Mouse (Mus musculus) frontal cortex, postnatal 14 days (tissue): ENCODE measurements around the gene Tmem178b.

Source experiments
- DNase-seq, 2 experiments: peaks; one replicate each; pipeline ENCODE4 v3.0.0; 2022; ENCODE audit warnings: low spot score in 2 of 2

Tmem178b gene

DNA sequence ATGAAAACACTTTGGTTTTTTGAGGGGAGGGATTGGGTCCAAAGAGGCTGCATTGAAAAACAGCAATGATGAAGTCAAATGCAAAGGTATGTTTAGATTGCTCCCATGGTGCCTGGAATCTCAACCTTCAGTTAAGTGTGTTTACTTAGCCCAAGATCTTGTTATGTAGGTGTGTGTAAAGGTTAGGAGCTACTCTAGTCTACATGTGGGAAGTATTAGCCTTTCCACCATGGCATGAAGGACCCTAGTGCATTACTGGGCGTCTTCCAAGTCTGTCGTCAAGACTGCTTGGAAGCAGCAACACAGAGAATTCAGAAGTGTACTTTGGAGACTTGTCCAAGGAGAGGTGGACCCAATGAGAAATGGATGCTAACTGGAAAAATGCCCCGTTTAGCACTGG lies 205.3 kb downstream of the Tmem178b start:
- no peak for DNase-seq

DNA sequence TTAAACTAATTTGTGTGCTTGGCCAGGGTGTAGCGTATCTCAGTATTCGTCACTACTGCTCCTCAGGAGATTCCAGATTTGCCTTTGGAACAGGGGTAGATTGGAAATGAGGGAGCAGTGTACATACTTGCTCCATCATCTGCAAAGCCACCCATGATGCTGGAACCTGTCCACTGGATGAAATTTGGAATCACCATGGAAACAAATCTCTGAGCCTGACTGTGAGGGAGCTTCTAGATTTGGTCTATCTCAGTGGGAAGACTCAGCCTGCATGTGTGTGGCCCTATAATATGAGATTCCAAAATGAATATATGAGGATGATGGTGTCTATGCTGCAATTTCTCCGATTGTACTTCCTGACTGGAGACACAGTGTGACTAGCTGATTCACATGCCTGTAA lies 210.7 kb downstream of the Tmem178b start:
- DNase-seq, result no peak

DNA sequence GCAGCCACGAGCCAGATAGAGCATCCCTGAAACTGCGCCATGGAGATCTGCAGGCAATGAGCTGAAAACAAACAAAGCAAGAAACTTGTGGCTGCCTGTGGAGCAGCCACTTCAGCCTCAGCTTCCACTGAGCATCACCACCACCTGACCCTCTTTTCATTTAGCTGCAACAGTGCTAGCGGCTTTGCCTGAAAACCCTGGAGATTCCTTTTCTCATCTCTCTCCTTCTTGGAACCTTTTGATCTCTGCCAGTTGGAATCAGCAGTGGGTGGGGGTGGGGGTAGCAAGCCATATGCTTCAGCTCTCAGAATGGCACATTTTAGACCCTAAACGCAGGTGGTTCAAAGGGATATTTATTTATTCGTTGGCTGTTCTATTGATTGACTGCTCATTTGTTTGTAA lies 218.2 kb downstream of the Tmem178b start:
- no peak for DNase-seq

DNA sequence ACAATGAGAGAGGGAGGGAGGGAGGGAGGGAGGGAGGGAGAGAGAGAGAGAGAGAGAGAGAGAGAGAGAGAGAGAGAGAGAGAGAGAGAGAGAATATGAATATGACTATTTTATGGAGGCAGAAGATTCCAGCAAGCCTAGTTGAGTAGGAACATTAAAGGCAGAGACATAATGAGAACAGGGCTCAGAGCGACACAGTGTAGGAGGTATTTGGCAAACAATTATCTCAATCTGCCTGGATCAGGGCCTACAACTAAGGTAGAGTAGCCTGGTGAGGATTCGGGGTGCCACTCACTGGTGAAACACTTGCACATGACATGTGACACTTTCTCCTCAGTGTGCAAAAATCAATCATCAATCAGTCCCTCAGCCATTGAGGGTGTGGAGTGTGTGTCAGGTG lies 225.4 kb downstream of the Tmem178b start:
- no peak for DNase-seq

DNA sequence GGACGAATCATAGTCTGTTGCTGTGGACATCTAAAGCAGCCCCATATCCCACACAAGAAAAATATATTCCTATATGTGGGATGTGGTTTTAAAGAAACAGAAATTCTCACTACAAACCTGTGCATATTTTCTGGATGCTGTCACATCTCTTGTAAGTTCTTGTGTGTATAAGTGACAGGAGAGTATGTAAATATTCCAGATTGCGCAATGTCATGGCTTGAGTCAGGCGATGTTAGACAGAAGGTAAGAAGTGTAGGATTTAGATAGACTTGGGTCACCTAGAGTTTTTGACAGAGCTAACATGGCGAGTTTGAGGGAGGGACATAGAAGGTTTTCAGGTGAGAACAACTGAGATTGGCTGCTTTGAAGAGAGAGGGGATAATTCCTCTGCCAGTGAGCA lies 228.7 kb downstream of the Tmem178b start:
- no peak for DNase-seq

DNA sequence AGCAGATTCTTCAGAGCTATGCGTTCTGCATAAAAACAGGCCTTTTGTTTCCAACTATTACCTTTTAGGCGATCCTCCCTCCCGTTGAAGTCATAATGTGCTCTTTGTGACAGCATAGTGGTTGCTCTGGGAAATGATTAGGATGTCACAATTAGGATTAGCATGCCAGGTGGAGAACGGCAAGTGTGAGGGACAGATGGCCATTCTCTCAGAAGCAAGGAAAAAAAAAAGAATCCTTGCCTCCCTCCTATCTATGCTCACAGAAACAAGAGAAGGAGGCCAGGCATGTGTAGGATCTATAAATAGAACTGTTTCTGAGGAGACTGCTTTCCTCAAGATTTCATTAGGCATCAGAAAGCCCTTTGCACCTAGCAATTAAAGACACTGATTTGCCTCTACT lies 229.8 kb downstream of the Tmem178b start:
- DNase-seq, result no peak

DNA sequence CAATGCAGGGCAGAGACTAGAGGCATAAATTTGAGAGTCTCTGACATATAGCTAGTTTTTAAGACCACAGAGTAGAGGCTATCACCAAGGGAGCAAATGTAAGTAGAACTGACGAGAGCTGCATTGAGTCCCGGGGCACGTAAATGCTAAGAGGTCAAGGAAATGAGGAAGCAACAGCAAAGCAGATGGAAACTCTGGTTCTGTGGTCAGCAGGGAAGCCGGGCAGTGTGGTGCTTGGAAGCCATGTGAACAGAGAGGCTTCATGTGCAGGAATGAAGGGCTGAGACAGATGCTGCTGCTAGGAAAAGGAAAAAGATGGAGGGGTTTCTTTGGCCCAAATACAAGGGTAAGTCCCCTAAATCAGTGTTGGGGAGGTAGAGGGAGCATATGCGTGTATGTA lies 237.0 kb downstream of the Tmem178b start:
- no peak for DNase-seq

DNA sequence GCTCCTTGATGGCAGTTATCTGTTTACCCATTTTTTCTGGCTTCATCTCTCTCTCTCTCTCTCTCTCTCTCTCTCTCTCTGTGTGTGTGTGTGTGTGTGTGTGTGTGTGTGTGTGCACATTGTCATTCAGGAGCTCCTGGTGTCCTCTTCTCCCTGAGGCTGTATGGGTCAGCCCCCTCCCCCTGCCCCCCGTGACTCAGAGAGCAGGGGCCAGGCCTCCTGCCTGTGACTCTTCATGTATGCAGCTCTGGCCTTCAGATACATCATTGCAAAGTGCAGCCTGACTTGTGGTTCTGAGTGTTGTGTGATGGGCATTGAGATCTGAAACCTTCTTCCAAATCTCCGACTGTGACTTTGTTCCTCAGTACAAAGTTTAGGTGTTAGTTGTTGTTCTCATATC lies 237.7 kb downstream of the Tmem178b start:
- DNase-seq, result no peak

DNA sequence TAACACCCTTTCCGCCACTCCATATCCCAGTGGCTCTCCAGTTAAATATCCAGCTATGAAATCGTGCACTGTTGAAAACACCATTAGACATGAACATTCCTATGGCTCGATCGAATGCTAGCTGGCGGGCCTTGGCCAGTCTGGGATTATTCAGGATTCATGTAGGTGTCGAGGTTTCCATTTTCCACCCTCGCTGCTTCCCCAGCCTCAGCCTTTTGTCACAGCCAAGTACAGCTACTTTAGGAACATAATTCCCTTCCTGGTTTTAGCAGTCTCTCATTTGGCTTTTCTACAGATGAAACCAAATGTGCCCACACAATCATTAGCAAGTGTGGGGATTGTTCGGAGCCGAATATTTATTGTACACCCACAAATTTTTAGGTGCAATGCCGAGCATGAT lies 239.4 kb downstream of the Tmem178b start:
- no peak for DNase-seq

DNA sequence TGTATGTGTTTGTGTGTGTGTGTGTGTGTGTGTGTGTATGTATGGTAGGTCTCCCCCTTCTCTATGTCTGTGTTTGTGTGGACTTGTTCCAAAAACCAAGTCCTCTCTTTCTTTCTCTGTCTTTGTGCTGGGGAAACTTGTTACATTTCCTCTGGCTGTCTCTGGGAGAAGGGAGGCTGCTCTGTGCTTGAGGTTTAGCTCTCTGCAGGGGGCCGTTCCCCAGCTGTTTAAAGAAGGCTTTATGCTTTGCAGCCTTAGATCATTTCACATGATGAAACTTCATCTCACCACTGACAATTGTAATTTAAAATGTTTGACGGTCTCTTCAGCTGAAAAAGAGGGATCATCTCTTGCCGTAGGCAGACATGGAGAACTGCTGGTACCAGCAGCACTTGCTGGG lies 243.2 kb downstream of the Tmem178b start:
- no peak for DNase-seq

DNA sequence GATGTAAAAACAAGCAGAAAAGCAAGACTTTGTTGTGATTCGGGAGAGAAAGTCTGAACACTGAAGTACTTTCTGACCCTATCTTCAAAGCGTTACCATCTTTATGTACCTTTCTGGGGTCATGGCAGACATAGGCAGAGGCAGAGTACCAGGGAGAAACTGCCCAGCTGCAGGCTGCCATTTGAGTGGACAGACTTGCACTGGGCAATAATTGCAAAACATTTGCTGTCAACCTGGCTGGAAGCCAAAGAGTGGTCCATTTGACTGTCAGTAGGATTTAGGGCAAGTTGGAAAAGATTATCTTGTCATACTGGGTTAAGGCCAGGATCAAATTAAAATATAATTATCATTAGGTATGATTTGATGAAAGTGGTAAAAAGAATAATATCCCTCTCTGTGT lies 247.1 kb downstream of the Tmem178b start:
- no peak for DNase-seq

DNA sequence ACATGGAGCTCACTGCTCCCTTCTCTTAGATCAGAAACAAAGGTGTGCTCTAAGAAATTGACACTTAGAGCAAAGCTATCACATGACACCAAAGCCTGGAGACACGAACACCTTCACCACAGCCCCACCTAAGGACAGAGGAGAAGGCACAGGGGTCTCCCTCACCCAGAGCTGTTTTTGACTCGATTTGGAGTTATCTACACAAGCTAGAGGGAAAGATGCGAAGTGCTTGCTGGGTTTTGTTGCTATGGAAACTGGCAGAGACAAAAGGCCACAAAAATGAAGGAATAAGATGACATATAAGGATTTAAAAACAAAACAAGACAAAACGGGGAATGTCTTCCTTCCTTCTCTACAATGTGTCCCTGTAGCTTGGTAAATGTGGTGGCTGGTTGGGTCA lies 248.4 kb downstream of the Tmem178b start:
- no peak for DNase-seq

DNA sequence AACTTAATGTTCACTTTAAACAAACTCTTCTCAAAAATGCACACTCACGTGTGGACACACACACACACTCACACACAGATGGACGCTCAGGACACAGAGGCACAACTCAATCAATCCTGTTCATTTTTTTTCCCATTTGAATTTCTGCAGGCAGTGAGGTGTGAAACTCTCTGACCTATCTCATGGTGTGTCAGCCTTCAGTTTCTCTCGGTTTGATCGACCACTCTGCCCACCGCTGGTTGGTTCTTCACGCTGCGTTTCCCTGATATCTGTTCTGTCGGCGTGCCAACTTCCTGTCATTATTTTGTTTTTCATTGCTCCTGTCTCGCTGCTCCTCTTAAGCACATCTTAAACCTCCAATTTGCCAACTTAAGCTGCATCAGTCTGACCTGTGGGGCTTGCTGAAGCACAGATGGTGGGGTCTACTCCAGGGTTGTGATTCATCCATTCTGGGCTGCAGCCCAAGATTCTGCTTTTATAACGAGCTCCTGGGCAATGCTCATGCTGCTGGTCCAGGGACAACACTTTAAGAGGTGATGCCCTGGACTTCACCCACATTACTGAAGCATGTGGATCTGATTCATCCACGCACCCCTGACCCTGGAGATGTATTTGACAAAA lies 250.1 kb downstream of the Tmem178b start:
- DNase-seq, result no peak

DNA sequence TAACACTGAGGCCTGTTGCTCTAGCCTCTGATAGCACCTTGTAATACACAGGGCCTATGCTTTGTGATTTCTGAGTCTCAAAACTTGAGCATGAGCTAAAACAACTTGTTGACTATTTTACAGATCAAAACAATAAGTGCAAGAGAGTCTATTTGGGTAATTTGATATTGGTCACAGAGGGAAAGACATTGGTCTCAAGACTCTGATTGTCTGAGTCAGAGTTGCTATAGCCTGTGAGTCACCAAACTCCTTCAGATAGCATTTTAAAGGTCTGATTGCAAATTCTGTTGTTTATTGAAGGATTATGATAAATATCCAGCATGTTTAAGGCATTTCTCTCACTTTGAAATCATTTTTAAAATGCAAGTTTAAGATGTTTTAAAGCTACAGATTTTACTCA lies 250.9 kb downstream of the Tmem178b start:
- DNase-seq, result no peak

DNA sequence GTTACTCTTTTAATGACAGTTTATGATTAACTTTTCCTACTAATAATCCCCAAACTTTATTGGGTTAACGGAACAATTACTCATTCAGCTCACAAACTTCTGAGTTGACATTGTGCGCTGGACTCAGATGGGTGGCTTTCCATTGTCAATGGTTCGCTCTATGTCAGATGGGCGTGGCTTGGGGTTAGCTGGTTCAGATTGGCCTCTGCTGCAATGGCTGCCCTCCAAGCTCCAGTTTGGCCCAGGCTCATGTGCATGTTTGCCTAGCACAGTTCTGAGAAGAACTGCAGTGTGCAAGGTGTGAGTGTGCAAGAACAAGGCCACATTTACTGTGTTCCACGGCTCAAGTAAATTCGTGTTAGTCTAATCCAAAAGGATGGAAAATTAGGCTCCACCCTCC lies 255.6 kb downstream of the Tmem178b start:
- no peak for DNase-seq

DNA sequence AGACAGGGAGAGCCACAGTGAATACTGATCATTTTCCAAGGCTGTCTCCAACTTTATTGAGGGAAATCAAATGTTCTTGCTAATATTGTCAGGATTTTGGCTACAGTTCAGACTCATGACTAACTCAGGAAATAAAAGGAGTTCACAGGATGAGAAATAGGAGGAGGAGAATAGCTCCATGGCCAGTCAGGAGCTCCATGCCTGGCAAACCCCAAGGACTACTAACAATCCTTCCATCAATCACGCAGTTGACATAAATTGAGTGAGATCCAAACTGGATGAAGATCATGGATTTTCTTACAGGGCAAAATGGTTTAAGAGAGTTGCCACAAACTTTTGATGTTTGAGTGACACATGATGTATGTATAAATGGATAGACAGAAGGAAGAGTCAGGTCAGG lies 258.9 kb downstream of the Tmem178b start:
- no peak for DNase-seq

DNA sequence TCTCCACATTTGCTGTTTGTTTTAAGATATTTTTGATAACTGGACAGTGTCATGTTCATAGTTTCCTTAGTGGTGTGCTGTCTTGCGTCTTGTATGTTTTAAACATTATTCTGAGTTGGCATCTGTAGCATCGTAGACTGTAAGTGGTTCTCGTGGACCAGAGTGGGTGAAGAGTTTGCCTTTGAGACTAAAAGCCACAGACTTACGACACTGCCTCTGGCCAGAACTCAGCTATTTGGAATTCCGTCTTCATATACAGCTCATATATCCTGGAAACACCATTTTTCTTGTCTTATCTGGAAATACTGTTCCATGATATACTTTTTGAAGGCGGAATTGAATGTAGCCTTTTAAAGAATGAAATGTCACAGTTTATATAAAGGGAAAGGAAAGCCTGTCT lies 260.4 kb downstream of the Tmem178b start:
- DNase-seq, result no peak

DNA sequence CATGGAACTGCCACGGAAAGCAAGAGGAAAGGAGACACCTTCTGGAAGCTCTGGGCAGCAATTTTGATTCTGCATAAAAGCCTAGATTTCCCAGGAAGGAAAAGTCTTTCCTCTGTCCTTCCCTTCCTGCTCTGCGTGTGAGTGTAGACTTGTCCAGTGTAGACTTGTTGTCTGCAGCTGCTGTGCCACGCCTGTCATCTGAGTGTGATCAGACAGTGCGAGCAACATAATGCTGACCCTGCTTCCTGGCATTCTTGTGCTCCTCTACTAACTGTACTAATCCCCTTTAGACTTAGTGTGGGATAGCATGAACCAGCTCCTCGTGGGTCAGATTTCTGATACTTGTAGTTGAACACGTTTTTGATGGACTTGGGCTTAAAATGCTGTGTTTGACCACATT lies 262.6 kb downstream of the Tmem178b start:
- no peak for DNase-seq

DNA sequence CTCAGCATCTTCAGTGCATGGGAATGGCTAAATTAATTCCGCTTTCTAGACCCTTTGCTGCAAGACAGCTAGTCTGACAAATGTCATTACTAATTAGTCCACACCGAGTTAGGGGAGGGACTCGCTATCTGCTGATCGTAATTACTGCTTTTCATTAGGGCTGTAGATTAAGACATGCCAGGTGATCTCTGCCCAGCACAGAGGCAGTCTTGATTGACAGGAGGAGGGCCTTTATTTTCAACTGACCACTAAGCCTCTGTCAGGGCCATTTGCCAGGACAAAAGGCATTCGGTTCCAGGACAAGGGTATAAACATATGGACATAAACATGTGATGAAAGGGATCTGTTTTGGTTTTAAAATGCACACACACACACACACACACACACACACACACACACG lies 264.3 kb downstream of the Tmem178b start:
- no peak for DNase-seq

DNA sequence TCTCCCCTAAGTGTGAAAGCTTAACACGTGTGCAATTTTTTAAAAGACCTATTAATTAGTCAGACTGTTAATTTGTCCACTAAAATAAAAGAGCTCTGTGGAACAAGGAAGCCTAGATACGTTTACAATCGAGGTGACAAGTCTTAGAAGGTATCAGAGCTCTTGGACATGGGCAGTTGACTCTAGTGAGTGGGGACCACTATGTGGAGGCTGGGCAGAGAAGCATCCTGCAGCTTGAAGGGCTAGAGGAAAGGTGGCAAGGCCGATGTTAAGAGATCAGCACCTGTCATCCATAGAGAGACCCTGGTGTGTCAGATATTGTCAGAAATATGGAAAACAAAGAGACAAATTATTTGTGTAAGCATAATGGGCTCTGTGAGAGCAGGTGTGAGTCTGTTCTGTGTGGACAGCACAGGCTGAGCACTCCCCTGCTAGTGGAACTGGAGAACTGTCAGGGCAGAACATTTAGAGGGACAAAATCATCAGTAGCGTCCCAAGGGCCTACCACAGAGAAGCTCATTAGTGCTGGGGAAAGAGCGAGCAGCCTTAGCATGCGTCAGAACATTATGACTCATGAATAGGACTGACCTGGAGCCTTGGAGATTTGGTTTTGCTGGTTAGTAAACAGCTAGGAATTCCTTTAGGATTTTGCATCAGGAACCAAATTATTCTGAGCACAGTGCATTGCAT lies 264.9 kb downstream of the Tmem178b start:
- no peak for DNase-seq

DNA sequence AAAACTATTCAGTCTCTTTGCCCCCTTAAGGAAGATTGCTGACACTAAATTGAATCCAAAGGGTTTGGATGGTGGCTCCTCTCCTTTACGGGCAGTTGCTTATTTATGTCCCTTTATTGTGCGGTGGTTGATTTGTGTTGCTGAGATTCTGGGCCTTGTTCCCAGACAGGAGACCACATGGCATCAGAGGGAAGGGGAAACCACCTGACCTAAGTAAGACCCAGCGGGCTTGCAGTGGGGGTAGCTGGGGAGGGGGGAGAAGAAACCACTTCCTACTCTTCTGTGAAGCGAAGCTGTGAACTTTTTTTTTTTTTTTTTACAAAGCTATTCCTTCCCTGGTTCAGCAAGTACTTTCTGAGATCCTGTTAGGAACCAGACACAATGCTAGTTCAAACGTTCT lies 269.5 kb downstream of the Tmem178b start:
- no peak for DNase-seq

DNA sequence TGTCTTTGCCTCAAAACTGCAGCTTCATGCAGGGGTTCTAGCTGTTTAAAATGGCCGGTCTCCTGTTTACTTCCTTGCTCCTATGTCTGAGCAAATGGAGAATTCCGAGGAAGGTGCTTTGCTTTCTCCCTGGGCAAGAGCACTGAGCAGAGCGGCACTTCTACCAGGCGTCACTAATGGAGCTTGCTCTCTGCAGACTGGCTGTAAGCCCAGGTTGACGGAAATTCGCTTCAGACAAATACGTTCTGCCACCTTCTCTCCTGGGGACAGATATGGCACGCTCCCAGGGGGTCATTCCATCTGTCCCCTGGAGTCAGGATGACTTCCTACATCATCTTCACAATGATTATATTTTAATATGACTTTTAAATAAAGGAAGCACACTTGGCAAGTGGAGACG lies 271.3 kb downstream of the Tmem178b start:
- no peak for DNase-seq

DNA sequence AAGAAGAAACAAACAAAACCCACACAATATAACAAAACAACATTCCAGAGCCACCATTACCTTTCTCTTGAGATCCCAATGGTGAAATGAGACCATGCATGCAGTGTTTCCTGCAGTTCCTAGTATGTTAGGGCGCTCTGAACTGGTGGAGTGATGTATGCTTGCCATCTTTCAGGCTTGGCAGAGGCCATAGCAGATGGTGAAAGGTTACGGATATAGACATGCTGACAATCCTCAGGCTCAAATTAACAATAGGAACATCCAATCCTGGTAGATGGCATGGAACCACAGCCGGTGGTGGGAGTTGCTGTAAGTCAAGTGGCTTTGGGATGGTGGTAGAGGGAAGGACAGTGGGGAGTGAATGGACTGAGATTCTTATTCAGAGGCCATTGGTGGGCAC lies 272.5 kb downstream of the Tmem178b start:
- DNase-seq, result no peak

DNA sequence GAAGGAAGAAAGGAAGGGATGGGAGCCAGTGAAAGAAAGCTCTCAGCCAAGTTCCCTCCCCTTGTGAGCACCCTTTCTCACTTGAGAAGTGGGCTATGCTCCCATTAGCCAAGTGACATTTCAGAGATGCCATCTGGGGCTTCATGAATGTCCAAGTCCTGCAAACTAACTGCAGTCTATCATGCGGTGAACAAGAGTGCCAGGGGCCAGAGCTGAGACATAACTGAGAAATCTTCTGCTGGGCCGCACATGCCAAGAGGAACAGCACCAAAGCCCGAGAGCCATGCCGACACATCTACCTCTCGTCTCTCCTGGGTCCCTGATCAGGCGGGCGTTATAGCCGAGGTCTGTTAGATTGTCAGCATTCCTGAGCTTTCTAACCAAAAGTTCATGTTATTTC lies 279.2 kb downstream of the Tmem178b start:
- no peak for DNase-seq
